Mouse (Mus musculus) heart, embryonic 11.5 days (tissue): ENCODE measurements at regions not wholly inside any gene's neighbourhood (a gene's known extent, or its start where the extent isn't known, plus 50 kb on each side); places are given as distances from the start of the nearest gene placed in this dataset.
A peak's percentile ranks its signal among the peaks of the same experiment; 100 is the strongest.
"Not testable (repeated sequence)": the region's sequence is repeated elsewhere in the genome, so short reads cannot be mapped to it uniquely, and the experiment has no call there.

Experiments used
- ATAC-seq: fragments of 200-750 bp; cut with Nextera tagmentation; replicated peaks from 2 replicates; pipeline ENCODE4 v1.8.0; 2017; ENCODE audit warnings: moderate library complexity; ENCODE audit not compliant: insufficient number of reproducible peaks, low FRiP score, low TSS enrichment
- H3K27ac ChIP-seq: fragments of 300-500 bp; sonication (generic); 2 replicates; pipeline ENCODE4 v1.5.1; 2014; ENCODE audit warnings: mild to moderate bottlenecking, low read depth, low read length
- H3K27me3 ChIP-seq: fragments of 300-500 bp; sonication (generic); 2 replicates; pipeline ENCODE4 v1.6.1; 2014; ENCODE audit warnings: mild to moderate bottlenecking, low read length, mixed read lengths; ENCODE audit not compliant: control insufficient read depth, insufficient read depth
- H3K36me3 ChIP-seq: fragments of 300-500 bp; sonication (generic); 2 replicates; pipeline ENCODE4 v1.6.1; 2014; ENCODE audit warnings: mild to moderate bottlenecking, low read length, moderate library complexity, mixed read lengths; ENCODE audit not compliant: control insufficient read depth, insufficient read depth
- H3K4me1 ChIP-seq: fragments of 300-500 bp; sonication (generic); 2 replicates; pipeline ENCODE4 v1.6.1; 2014; ENCODE audit warnings: low read length; ENCODE audit not compliant: control insufficient read depth, insufficient read depth
- H3K4me2 ChIP-seq: fragments of 300-500 bp; sonication (generic); 2 replicates; pipeline ENCODE4 v1.6.1; 2014; ENCODE audit warnings: mild to moderate bottlenecking, moderate library complexity
- H3K4me3 ChIP-seq: fragments of 300-500 bp; sonication (generic); 2 replicates; pipeline ENCODE4 v1.5.1; 2014; ENCODE audit warnings: low read depth, low read length
- H3K9ac ChIP-seq: fragments of 300-500 bp; sonication (generic); 2 replicates; pipeline ENCODE4 v1.6.1; 2014; ENCODE audit warnings: mild to moderate bottlenecking, low read depth, low read length, moderate library complexity
- H3K9me3 ChIP-seq: fragments of 300-500 bp; sonication (generic); replicated peaks from 2 replicates; pipeline ENCODE4 v1.6.1; 2016; ENCODE audit warnings: low read length; ENCODE audit not compliant: control insufficient read depth
- WGBS: fragments of 180-500 bp; shearing (Covaris S2); extraction: QIAGEN DNeasy Blood & Tissue Kit; methylation state at CpG from one replicate; pipeline ENCODE4 v1.1.7; 2014; ENCODE audit not compliant: insufficient replicate concordance; 5-methylcytosine and 5-hydroxymethylcytosine counted together

GRCm38 (mm10) chr6:60046825-60047224, 620.7 kb upstream of the Gprin3 start:
- Histone ChIP-seq H3K36me3 (no peaks in the 10 kb centered on the region), H3K4me3 (no peak overlapping the region), H3K4me2 (no peak overlapping the region), H3K27me3 (no peaks in the 10 kb centered on the region), H3K9ac (no peak overlapping the region), H3K9me3 (no peaks in the 10 kb centered on the region), H3K27ac (no peak overlapping the region), H3K4me1 (no peaks in the 10 kb centered on the region)
- 24% methylated on average over 2 of the region's 2 CpGs for WGBS
- ATAC-seq: peak; percentile 31; the same call in 1 of the 2 replicates

- H3K4me3 ChIP-seq, H3K27ac ChIP-seq, H3K9me3 ChIP-seq, H3K4me1 ChIP-seq, ATAC-seq, H3K36me3 ChIP-seq, H3K9ac ChIP-seq, H3K27me3 ChIP-seq, H3K4me2 ChIP-seq: not testable (repeated sequence)
- 71% methylated on average over 11 of the region's 11 CpGs for WGBS
Observed at GRCm38 (mm10) chr6:60045531-60045930, 619.4 kb upstream of the Gprin3 start.

GRCm38 (mm10) chr6:60044751-60045150, 618.7 kb upstream of the Gprin3 start:
- no peak overlapping the region for H3K9ac ChIP-seq
- ATAC-seq: no peak
- H3K4me1 ChIP-seq: no peaks in the 10 kb centered on the region

More at GRCm38 (mm10) chr6:60044751-60045150, 618.7 kb upstream of the Gprin3 start:
- H3K4me2 ChIP-seq: no peak overlapping the region
- no peaks in the 10 kb centered on the region for H3K27me3 ChIP-seq
- H3K36me3 ChIP-seq: no peaks in the 10 kb centered on the region
- H3K9me3 ChIP-seq: no peaks in the 10 kb centered on the region
- no peak overlapping the region for H3K4me3 ChIP-seq
- H3K27ac ChIP-seq: no peak overlapping the region
